Mouse (Mus musculus): ENCODE measurements around the gene Oip5. TPM values are rescaled to one million over a fixed set of nuclear protein-coding genes. Genes with fewer than 3 reads are reported as not detected.
"Not testable (repeated sequence)": the region's sequence is repeated elsewhere in the genome, so short reads cannot be mapped to it uniquely, and the experiment has no call there.

Gene Oip5
- polyA plus RNA-seq, 1 experiment from 2014 or later: 13.2 TPM

- no peak overlapping the region for H3K4me3 ChIP-seq
- no peak for ATAC-seq (replicated peaks)
- H3K36me3 ChIP-seq: peaks cover 45% of the 10 kb centered on the region
- no peak overlapping the region for H3K4me2 ChIP-seq (replicated peaks)
- 85% methylated on average over 2 of the region's 2 CpGs for WGBS
- peaks cover 13% of the 10 kb centered on the region for H3K4me1 ChIP-seq
- no peak overlapping the region for H3K27ac ChIP-seq (replicated peaks)
- no peaks in the 10 kb centered on the region for H3K27me3 ChIP-seq
- no peaks in the 10 kb centered on the region for H3K9me3 ChIP-seq
- H3K9ac ChIP-seq (replicated peaks): no peak overlapping the region
Observed at GRCm38 (mm10) chr2:119603909-119604308, 14.4 kb downstream of the Oip5 start.

- Histone ChIP-seq H3K4me2 (replicated peaks) (no peak overlapping the region), H3K36me3 (peaks cover 46% of the 10 kb centered on the region), H3K9ac (replicated peaks) (no peak overlapping the region), H3K27me3 (no peaks in the 10 kb centered on the region), H3K4me1 (peaks cover 22% of the 10 kb centered on the region), H3K4me3 (no peak overlapping the region), H3K27ac (replicated peaks) (no peak overlapping the region), H3K9me3 (no peaks in the 10 kb centered on the region)
- ATAC-seq (replicated peaks): no peak
- 74% methylated on average over 1 of the region's 1 CpGs for WGBS
Observed at GRCm38 (mm10) chr2:119602488-119602887, 15.8 kb downstream of the Oip5 start.

- not testable (repeated sequence) for H3K9ac ChIP-seq (replicated peaks); H3K4me3 ChIP-seq; H3K9me3 ChIP-seq; H3K27me3 ChIP-seq; ATAC-seq (replicated peaks); H3K4me2 ChIP-seq (replicated peaks); H3K27ac ChIP-seq (replicated peaks)
- WGBS: 57% methylated on average over 3 of the region's 3 CpGs
- H3K4me1 ChIP-seq: peaks cover 30% of the 10 kb centered on the region
- peaks cover 46% of the 10 kb centered on the region for H3K36me3 ChIP-seq
Observed at GRCm38 (mm10) chr2:119601575-119601974, 16.7 kb downstream of the Oip5 start.

GRCm38 (mm10) chr2:119601027-119601426 is 17.2 kb downstream of the Oip5 start:
- ATAC-seq (replicated peaks): no peak
- WGBS: 80% methylated on average over 4 of the region's 4 CpGs
- no peak overlapping the region for H3K4me3 ChIP-seq
- H3K4me2 ChIP-seq (replicated peaks): no peak overlapping the region
- no peaks in the 10 kb centered on the region for H3K9me3 ChIP-seq
- H3K36me3 ChIP-seq: peaks cover 50% of the 10 kb centered on the region
- H3K9ac ChIP-seq (replicated peaks): no peak overlapping the region
- H3K27me3 ChIP-seq: no peaks in the 10 kb centered on the region
- no peak overlapping the region for H3K27ac ChIP-seq (replicated peaks)
- H3K4me1 ChIP-seq: peaks cover 36% of the 10 kb centered on the region

GRCm38 (mm10) chr2:119596781-119597330 is 21.4 kb downstream of the Oip5 start:
- no peak for ATAC-seq (replicated peaks)
- H3K4me1 ChIP-seq: peaks cover 51% of the 10 kb centered on the region
- 0 out of 2 replicates have a peak overlapping the region, but pooled peaks have one; percentile 2 for H3K4me3 ChIP-seq
- H3K4me2 ChIP-seq (replicated peaks): no peak overlapping the region
- no peak overlapping the region for H3K9ac ChIP-seq (replicated peaks)
- H3K9me3 ChIP-seq: no peaks in the 10 kb centered on the region
- no peaks in the 10 kb centered on the region for H3K27me3 ChIP-seq
- WGBS: 82% methylated on average over 8 of the region's 8 CpGs
- peaks cover 31% of the 10 kb centered on the region for H3K36me3 ChIP-seq
- no peak overlapping the region; the same call in 1 of the 2 replicates for H3K27ac ChIP-seq (replicated peaks)

- H3K27me3 ChIP-seq: no peaks in the 10 kb centered on the region
- 43% methylated on average over 4 of the region's 4 CpGs for WGBS
- ATAC-seq (replicated peaks): no peak
- H3K36me3 ChIP-seq: peaks cover 34% of the 10 kb centered on the region
- H3K4me1 ChIP-seq: peaks cover 41% of the 10 kb centered on the region
- no peak overlapping the region for H3K27ac ChIP-seq (replicated peaks)
- H3K4me3 ChIP-seq: peak overlapping the region; percentile 80
- H3K9ac ChIP-seq (replicated peaks): peak overlapping the region; percentile 94
- no peaks in the 10 kb centered on the region for H3K9me3 ChIP-seq
- peak overlapping the region; percentile 52 for H3K4me2 ChIP-seq (replicated peaks)
Observed at GRCm38 (mm10) chr2:119595308-119595707, 23.0 kb downstream of the Oip5 start.

- H3K27ac ChIP-seq (replicated peaks): peak overlapping the region; percentile 81
- no peaks in the 10 kb centered on the region for H3K27me3 ChIP-seq
- H3K9ac ChIP-seq (replicated peaks): peak overlapping the region; percentile 94
- H3K36me3 ChIP-seq: peaks cover 27% of the 10 kb centered on the region
- H3K4me3 ChIP-seq: peak overlapping the region; percentile 80
- H3K4me1 ChIP-seq: peaks cover 38% of the 10 kb centered on the region
- no peaks in the 10 kb centered on the region for H3K9me3 ChIP-seq
- peak overlapping the region; percentile 52 for H3K4me2 ChIP-seq (replicated peaks)
- WGBS: under 1% methylated on average over 53 of the region's 61 CpGs
- ATAC-seq (replicated peaks): peak; percentile 98
Observed at GRCm38 (mm10) chr2:119594113-119594981, 23.9 kb downstream of the Oip5 start.

- no peaks in the 10 kb centered on the region for H3K27me3 ChIP-seq
- H3K9me3 ChIP-seq: no peaks in the 10 kb centered on the region
- ATAC-seq (replicated peaks): peak; percentile 21; the same call in 1 of the 2 replicates
- peak overlapping the region; percentile 28; the same call in 1 of the 2 replicates for H3K9ac ChIP-seq (replicated peaks)
- H3K36me3 ChIP-seq: peaks cover 23% of the 10 kb centered on the region
- WGBS: 9% methylated on average over 7 of the region's 7 CpGs
- peak overlapping the region; percentile 81 for H3K27ac ChIP-seq (replicated peaks)
- peak overlapping the region; percentile 80 for H3K4me3 ChIP-seq
- H3K4me1 ChIP-seq: peaks cover 38% of the 10 kb centered on the region
- H3K4me2 ChIP-seq (replicated peaks): peak overlapping the region; percentile 41
Observed at GRCm38 (mm10) chr2:119593765-119594112, 24.5 kb downstream of the Oip5 start.

GRCm38 (mm10) chr2:119591247-119591646 is 27.0 kb downstream of the Oip5 start:
- H3K4me3 ChIP-seq: no peak overlapping the region
- peaks cover 7% of the 10 kb centered on the region; the same call in 1 of the 2 replicates for H3K36me3 ChIP-seq
- no peaks in the 10 kb centered on the region for H3K9me3 ChIP-seq
- no peak overlapping the region for H3K4me2 ChIP-seq (replicated peaks)
- no peak overlapping the region for H3K9ac ChIP-seq (replicated peaks)
- WGBS: 87% methylated on average over 3 of the region's 3 CpGs
- peaks cover 18% of the 10 kb centered on the region for H3K4me1 ChIP-seq
- no peaks in the 10 kb centered on the region for H3K27me3 ChIP-seq
- no peak overlapping the region for H3K27ac ChIP-seq (replicated peaks)
- ATAC-seq (replicated peaks): no peak

GRCm38 (mm10) chr2:119587383-119587782 is 30.9 kb downstream of the Oip5 start:
- Histone ChIP-seq H3K27ac (replicated peaks) (no peak overlapping the region), H3K4me2 (replicated peaks) (no peak overlapping the region), H3K36me3 (0 out of 2 replicates have a peak, but pooled peaks cover 14% of the 10 kb centered on the region), H3K4me3 (no peak overlapping the region), H3K9ac (replicated peaks) (no peak overlapping the region), H3K9me3 (no peaks in the 10 kb centered on the region), H3K27me3 (no peaks in the 10 kb centered on the region), H3K4me1 (no peaks in the 10 kb centered on the region)
- WGBS: 14% methylated on average over 4 of the region's 4 CpGs
- ATAC-seq (replicated peaks): no peak

GRCm38 (mm10) chr2:119584282-119584681 is 34.0 kb downstream of the Oip5 start:
- no peak overlapping the region for H3K4me2 ChIP-seq (replicated peaks)
- no peaks in the 10 kb centered on the region for H3K4me1 ChIP-seq
- 87% methylated on average over 8 of the region's 8 CpGs for WGBS
- H3K27me3 ChIP-seq: no peaks in the 10 kb centered on the region
- no peak overlapping the region for H3K4me3 ChIP-seq
- no peak overlapping the region for H3K9ac ChIP-seq (replicated peaks)
- ATAC-seq (replicated peaks): no peak
- H3K27ac ChIP-seq (replicated peaks): no peak overlapping the region
- H3K9me3 ChIP-seq: no peaks in the 10 kb centered on the region
- peaks cover 10% of the 10 kb centered on the region; the same call in 1 of the 2 replicates for H3K36me3 ChIP-seq

- Histone ChIP-seq H3K4me3 (no peak overlapping the region), H3K36me3 (peaks cover 11% of the 10 kb centered on the region; the same call in 1 of the 2 replicates), H3K27ac (replicated peaks) (no peak overlapping the region), H3K4me1 (no peaks in the 10 kb centered on the region), H3K27me3 (no peaks in the 10 kb centered on the region), H3K4me2 (replicated peaks) (no peak overlapping the region), H3K9me3 (no peaks in the 10 kb centered on the region), H3K9ac (replicated peaks) (no peak overlapping the region)
- no peak for ATAC-seq (replicated peaks)
- WGBS: 23% methylated on average over 2 of the region's 2 CpGs
Observed at GRCm38 (mm10) chr2:119583439-119583838, 34.8 kb downstream of the Oip5 start.

Measured in forebrain, embryonic 15.5 days (tissue).